Mouse (Mus musculus): ENCODE data around the gene Rtl8c.
"Not testable (repeated sequence)": the region's sequence is repeated elsewhere in the genome, so short reads cannot be mapped to it uniquely, and the experiment has no call there.

Rtl8c gene

GRCm38 (mm10) chrX:53607242-53608121 lies at the start of gene Rtl8c:
Gene Rtl8c (plus strand): TSS chrX:53608032.
- DNase-seq = peak; percentile 61

GRCm38 (mm10) chrX:53579311-53579710 lies 28.5 kb upstream of the Rtl8c start:
- DNase-seq = no peak

- not testable (repeated sequence) for DNase-seq
Measured at GRCm38 (mm10) chrX:53581407-53581806, 26.4 kb upstream of the Rtl8c start.

DNA sequence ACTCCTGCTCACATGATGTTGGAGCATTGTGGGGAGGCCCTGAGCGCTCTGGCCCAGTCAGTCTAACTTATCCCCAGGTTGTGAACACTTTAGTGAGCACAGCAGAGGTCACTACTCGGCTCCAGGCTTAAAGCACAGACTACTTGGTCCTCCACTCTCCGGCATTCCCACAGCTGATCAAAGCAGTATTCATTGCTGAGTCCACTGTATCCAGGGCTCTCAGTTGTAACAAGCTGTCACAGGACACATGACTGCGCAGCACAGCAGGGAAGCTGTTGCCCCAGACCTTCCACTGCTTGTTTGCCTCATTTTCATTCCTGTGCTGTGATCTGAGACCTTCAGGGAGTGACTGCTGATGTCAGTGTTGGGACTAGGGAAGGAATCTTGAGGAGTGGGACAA lies 24.4 kb upstream of the Rtl8c start:
- DNase-seq = not testable (repeated sequence)

DNA sequence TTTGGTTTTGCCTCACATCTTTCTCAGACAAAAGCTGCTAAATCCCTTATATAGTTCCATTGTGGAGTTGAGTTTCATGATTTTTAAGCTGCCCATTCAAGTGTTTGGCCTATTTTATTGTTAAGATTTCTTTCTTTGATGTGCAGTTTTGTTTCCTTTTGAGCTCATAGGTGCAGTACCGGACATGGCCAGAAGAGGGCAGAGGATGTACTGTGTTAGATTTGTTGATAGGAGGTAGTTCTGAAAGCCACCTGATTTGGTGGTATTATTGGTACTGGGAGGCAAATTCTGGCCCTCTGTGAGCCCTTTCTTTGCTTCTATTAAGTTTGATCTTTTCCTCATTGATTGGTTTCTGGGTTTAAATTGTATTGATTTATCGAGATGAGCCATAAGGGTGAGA lies 7.8 kb upstream of the Rtl8c start:
- peak; percentile 55 for DNase-seq

DNA sequence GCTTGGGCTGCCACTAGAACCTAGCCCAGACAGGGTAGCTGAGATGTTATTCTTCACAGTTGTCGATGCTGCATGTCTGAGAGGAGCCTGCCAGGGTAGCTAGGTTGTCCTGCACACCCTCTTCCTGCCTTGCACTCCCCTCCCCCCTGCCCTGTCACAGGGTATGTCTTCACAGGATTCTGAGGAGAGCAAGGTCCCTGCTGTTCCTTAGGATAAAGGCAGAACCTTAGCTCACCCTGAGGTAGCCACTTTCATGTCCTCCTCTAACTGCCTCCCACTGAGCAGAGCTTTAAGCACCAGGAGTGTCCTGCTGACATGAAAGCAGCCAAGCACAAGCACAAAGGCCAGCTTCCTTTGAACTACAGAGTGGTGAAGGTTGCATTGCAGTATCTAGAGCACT lies 1.7 kb upstream of the Rtl8c start:
- not testable (repeated sequence) for DNase-seq

DNA sequence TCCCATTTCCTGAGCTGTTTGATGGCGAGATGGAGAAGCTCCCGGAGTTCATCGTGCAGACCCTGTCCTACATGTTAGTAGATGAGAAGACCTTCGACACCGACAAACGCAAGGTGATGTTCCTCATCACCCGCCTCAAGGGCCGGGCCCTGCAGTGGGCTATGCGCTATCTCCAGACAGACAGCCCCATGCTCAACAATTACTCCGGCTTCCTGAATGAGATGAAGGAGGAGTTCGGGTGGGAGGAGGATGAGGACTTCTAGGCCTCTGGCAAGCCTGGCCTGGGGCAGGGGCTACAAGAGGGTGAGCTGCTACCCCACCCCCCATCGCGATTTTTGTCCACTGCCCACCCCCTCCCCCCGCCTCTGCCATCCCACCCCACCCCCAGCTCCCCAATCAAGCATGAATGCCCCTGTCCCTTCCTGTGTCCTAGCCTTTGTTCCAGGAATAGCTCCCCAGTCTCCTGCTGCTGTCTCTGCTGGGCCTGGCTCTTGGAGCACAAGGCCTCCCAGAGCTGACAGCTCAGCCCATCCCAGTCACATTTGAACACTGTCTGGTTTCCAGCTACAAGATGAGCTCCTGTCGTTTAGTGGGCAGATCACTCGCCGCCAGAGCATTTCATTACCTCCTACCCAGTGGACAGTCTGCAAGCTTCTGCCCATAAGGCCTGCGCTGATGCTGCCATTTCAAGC lies 436 bp downstream of the Rtl8c start:
- DNase-seq = peak; percentile 33

DNA sequence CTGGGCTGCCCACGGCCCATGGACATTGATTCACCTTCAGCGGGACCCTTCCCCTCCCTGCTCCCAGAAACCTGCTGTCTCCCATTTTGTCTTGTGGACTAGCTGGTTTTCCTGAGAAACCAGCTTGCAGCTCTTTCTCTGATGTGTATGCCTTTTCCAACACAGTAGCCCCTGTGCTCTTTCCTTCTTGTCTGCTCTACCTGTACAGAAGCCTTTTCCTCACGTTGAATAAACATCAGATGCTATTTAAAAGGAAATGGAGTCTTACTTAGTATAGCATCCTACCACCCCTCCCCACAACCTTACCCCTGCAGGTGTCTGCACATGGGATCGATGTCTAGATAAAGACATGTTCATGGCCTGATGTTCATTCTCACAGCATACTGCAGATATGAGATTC lies 1.0 kb downstream of the Rtl8c start, which contains the start of gene Gm14597:
TSS of gene Gm14597 (minus strand) at position 101 of the 400 bp plus-strand sequence.
- DNase-seq = not testable (repeated sequence)

GRCm38 (mm10) chrX:53610571-53610970 lies 2.7 kb downstream of the Rtl8c start:
- peak; percentile 79 for DNase-seq

DNA sequence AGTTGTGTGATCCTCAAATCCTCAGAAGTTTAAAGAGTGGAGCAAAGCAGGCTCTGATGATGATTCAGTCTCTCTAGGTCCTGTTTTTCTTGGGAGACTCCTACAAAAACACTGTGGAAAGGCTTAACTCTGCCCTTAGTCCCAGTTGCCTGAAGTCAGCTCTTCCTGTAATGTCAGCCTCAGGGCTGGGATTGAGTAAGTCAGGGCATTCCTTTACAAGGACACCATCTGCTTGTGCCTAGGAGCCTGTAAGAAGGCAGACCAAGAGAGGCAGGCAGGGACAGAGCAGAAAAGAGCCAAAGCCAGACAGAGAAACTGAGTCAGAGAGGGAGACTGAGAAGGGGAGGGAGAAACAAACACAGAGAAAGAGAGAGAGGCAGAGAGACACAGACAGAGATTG lies 3.6 kb downstream of the Rtl8c start:
- DNase-seq = not testable (repeated sequence)

DNA sequence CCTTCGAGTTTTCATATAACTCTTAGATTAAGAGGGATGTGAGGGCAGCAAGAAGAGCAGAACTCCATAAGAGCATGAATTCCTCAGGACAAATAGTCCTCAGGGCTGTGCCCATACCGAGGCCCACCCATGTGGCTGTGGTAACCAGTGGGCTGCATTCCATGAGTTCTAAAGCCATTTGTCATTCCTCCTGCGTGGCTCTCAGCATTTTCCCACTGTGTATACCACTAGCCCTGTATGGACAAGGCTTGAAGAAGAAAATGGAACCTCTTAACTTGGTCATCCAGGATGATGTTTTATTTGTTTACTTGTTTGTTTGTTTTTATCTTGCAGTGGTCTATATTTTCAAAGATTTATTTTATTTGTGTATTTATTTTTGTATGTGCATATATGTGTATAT lies 30.3 kb downstream of the Rtl8c start:
- not testable (repeated sequence) for DNase-seq

DNA sequence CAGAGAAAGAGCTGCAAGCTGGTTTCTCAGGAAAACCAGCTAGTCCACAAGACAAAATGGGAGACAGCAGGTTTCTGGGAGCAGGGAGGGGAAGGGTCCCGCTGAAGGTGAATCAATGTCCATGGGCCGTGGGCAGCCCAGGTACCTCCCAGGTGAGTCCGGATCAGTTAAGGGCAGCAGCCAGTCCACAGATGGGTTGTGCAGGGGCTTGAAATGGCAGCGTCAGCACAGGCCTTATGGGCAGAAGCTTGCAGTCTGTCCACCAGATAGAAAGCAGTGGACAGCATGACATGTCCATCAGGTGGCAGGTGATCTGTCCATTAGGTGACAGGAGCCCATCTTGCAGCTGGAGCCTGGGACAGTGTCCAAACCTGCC lies 34.8 kb downstream of the Rtl8c start:
- DNase-seq = peak; percentile 5

DNA sequence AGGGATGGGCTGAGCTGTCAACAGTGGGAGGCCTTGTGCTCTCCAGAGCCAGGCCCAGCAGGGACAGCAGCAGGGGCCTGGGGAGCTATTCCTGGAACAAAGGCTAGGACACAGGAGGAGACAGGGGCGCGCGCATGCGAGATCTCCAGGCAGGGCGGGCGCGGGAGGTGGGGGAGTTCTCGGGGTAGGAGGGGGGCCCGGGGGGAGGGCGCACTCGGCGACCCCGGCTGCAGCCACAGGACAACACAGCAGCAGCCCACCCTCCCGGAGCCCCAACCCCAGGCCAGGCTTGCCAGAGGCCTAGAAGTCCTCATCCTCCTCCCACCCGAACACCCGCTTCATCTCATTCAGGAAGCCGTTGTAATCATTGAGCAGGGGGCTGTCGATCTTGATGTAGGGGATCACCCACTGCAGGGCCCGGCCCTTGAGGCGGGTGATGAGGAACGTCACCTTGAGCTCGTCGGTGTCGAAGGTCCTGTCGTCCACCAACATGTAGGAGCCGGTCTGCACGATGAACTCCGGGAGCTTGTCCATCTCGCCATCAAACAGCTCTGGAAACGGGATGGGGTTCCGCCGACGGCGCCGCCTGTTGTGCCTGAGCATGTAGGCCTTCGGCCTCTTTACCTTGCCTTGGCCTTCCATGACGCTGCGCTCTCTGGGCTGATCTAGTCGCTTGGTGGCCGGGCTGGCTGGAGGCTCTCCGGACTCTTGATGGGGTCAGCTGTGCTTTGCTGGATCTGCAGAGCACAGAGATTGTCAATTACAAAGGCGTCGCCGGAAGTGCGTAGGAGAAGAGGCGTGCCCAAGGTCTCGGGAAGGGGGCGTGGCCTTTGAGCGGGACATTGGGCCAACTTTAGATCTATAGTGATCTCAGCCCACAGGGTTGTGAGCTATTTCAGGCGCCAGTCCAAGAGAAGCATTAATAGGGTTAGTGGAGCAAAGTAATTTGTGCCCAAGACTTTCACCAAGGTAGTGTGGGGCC lies 35.4 kb downstream of the Rtl8c start, which contains the start of gene Rtl8a:
TSS of gene Rtl8a (minus strand) at position 703 of the 982 bp plus-strand sequence.
- DNase-seq = peak; percentile 78

- no peak for DNase-seq
Measured at GRCm38 (mm10) chrX:53645885-53646284, 38.1 kb downstream of the Rtl8c start.

DNA sequence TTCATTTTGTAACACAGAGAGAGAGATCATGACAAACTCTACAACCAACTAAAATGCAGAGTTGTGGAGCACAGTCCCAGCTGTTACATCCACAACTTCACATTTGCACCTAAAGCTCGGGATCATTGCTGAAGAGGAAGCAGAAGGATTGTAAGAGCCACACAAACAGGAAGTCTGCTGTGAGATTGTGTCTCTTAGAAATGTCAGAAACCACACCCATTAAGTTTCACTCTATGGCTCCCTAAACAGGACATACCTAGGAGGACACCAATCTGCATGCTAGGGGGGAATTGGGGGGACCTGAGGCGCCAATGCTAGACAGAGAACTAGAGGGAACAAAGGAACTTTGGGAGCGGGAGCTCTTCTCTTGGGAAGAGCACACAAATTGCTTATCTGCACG lies 45.1 kb downstream of the Rtl8c start:
- DNase-seq = not testable (repeated sequence)

Measured in cerebellum, adult 8-10 months (tissue).